ENCODE assay signal across 7 mouse cellular contexts in the genomic region with DNA sequence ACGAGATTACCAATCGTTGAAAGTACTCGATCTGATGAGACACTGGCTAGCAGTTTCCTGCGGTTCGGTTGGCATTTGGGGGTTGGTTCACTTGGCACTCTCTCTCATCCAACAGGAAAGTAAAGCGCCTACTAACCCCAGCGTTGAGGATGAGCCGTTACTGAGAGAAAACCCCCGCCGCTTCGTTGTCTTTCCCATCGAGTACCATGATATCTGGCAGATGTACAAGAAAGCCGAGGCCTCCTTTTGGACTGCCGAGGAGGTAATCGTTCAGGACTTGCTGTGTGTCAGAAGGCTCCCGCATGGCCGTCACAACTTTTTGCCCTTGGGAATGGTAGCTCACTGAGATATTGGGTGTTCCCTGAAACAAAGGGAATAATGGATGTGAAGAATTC. TPM values are rescaled to one million over a fixed set of nuclear protein-coding genes. Genes with fewer than 3 reads are reported as not detected.
DNase-seq lines count a peak whose midpoint lies in the region; ATAC-seq lines count a peak whose summit lies in the region.

No protein-coding gene starts in this region.

- H3K27me3 ChIP-seq in megakaryocyte, embryonic 14.5 days (replicated peaks): no peaks in the 10 kb centered on the region
- no peaks in the 10 kb centered on the region for H3K27me3 ChIP-seq in forebrain, embryonic 11.5 days (ENCODE audit: control insufficient read depth, insufficient read depth, low read length)
- H3K27me3 ChIP-seq in limb, embryonic 12.5 days: no peaks in the 10 kb centered on the region
- H3K27me3 ChIP-seq in stomach, embryonic 15.5 days (replicated peaks): no peaks in the 10 kb centered on the region

- peak overlapping the region; percentile 86; the same call in 1 of the 2 replicates for H3K27ac ChIP-seq in forebrain, embryonic 11.5 days (ENCODE audit: low read depth, low read length)
- H3K27ac ChIP-seq in limb, embryonic 12.5 days: peak overlapping the region; percentile 92
- peak overlapping the region; percentile 79 for H3K27ac ChIP-seq in stomach, embryonic 15.5 days

- H3K9ac ChIP-seq in forebrain, embryonic 11.5 days (ENCODE audit: low read length): peak overlapping the region; percentile 98
- peak overlapping the region; percentile 89 for H3K9ac ChIP-seq in limb, embryonic 12.5 days (replicated peaks)
- peak overlapping the region; percentile 75; the same call in 1 of the 2 replicates for H3K9ac ChIP-seq in stomach, embryonic 15.5 days

- peaks cover 30% of the 10 kb centered on the region for H3K36me3 ChIP-seq in megakaryocyte, embryonic 14.5 days (replicated peaks; ENCODE audit: low read length)
- H3K36me3 ChIP-seq in forebrain, embryonic 11.5 days (ENCODE audit: control insufficient read depth, insufficient read depth, low read length): peaks cover 10% of the 10 kb centered on the region; the same call in 1 of the 2 replicates
- H3K36me3 ChIP-seq in limb, embryonic 12.5 days: peaks cover 34% of the 10 kb centered on the region
- H3K36me3 ChIP-seq in stomach, embryonic 15.5 days: peaks cover 5% of the 10 kb centered on the region; the same call in 1 of the 2 replicates

- peak overlapping the region; percentile 99 for H3K4me3 ChIP-seq in megakaryocyte, embryonic 14.5 days (replicated peaks)
- H3K4me3 ChIP-seq in forebrain, embryonic 11.5 days (ENCODE audit: low read depth, low read length): peak overlapping the region; percentile 91
- peak overlapping the region; percentile 91 for H3K4me3 ChIP-seq in limb, embryonic 12.5 days (replicated peaks)
- H3K4me3 ChIP-seq in stomach, embryonic 15.5 days (replicated peaks): peak overlapping the region; percentile 86

- peak; percentile 67 for DNase-seq in forebrain, embryonic 11.5 days (ENCODE audit: low spot score)
- DNase-seq in layer of hippocampus, postnatal 10 days (ENCODE audit: low spot score in 2 of 2): no peak
- no peak for DNase-seq in T-cell, adult 2 months (ENCODE audit: low spot score)

- under 1% methylated on average over 17 of the region's 17 CpGs for WGBS in forebrain, embryonic 11.5 days
- 1% methylated on average over 17 of the region's 17 CpGs for WGBS in limb, embryonic 12.5 days
- under 1% methylated on average over 17 of the region's 17 CpGs for WGBS in stomach, embryonic 15.5 days

- no peaks in the 10 kb centered on the region for H3K9me3 ChIP-seq in megakaryocyte, embryonic 14.5 days
- H3K9me3 ChIP-seq in forebrain, embryonic 11.5 days (ENCODE audit: control insufficient read depth, low read length): no peaks in the 10 kb centered on the region
- no peaks in the 10 kb centered on the region for H3K9me3 ChIP-seq in limb, embryonic 12.5 days
- H3K9me3 ChIP-seq in stomach, embryonic 15.5 days: no peaks in the 10 kb centered on the region

- peaks cover 73% of the 10 kb centered on the region for H3K4me1 ChIP-seq in megakaryocyte, embryonic 14.5 days
- peaks cover 15% of the 10 kb centered on the region for H3K4me1 ChIP-seq in forebrain, embryonic 11.5 days (replicated peaks; ENCODE audit: control insufficient read depth, insufficient read depth, low read length)
- peaks cover 51% of the 10 kb centered on the region for H3K4me1 ChIP-seq in limb, embryonic 12.5 days (replicated peaks)
- H3K4me1 ChIP-seq in stomach, embryonic 15.5 days: peaks cover 26% of the 10 kb centered on the region

- H3K4me2 ChIP-seq in forebrain, embryonic 11.5 days (ENCODE audit: low read depth, low read length, severe bottlenecking): peak overlapping the region; percentile 45
- peak overlapping the region; percentile 68 for H3K4me2 ChIP-seq in limb, embryonic 12.5 days
- H3K4me2 ChIP-seq in stomach, embryonic 15.5 days: peak overlapping the region; percentile 86

- no peak for ATAC-seq in megakaryocyte, adult 5-6 weeks (ENCODE audit: poor library complexity, severe bottlenecking)
- no peak for ATAC-seq in forebrain, embryonic 11.5 days (replicated peaks; ENCODE audit: low FRiP score)
- ATAC-seq in limb, embryonic 12.5 days (ENCODE audit: insufficient number of reproducible peaks, insufficient read depth, low FRiP score, low TSS enrichment, low read depth): no peak
- ATAC-seq in stomach, embryonic 15.5 days (ENCODE audit: insufficient read depth, low FRiP score, low read depth): no peak

RNA-seq across cellular contexts. Expression of gene Rrm2, which starts 0.8 kb away (rescaled TPM):
- 40.1 and 47.8 TPM in 2 replicates for polyA plus RNA-seq in megakaryocyte, embryonic 14.5 days (2012; ENCODE audit: insufficient read depth, low replicate concordance)
- total RNA-seq in megakaryocyte, adult 5-6 weeks (2015): 157 TPM in 2 replicates
- total RNA-seq in megakaryocyte, adult 5-6 weeks (2017): 134 and 135 TPM in 2 replicates
- polyA plus RNA-seq in forebrain, embryonic 11.5 days (2014; fragmentation: Nextera tagmentation; extraction: Ambion mirVana): 635 and 669 TPM in 2 replicates
- polyA plus RNA-seq in limb, embryonic 12.5 days (2016; fragmentation: Nextera tagmentation; extraction: Ambion mirVana): 367 and 394 TPM in 2 replicates
- polyA plus RNA-seq in stomach, embryonic 15.5 days (2015; fragmentation: Nextera tagmentation; extraction: Ambion mirVana): 172 and 175 TPM in 2 replicates
- 10 to 100 TPM; 12.4 to 15.1 TPM for total RNA-seq in layer of hippocampus, postnatal 10 days (2021)

RNA-seq across cellular contexts. Expression of gene Cys1, which starts 27.2 kb away (rescaled TPM):
- polyA plus RNA-seq in megakaryocyte, embryonic 14.5 days (2012; ENCODE audit: insufficient read depth, low replicate concordance): not detected in 2 replicates
- not detected in 2 replicates for total RNA-seq in megakaryocyte, adult 5-6 weeks (2015)
- not detected in 2 replicates for total RNA-seq in megakaryocyte, adult 5-6 weeks (2017)
- 0.76 and 0.85 TPM in 2 replicates for polyA plus RNA-seq in forebrain, embryonic 11.5 days (2014; fragmentation: Nextera tagmentation; extraction: Ambion mirVana)
- 1.3 and 2.6 TPM in 2 replicates for polyA plus RNA-seq in limb, embryonic 12.5 days (2016; fragmentation: Nextera tagmentation; extraction: Ambion mirVana)
- polyA plus RNA-seq in stomach, embryonic 15.5 days (2015; fragmentation: Nextera tagmentation; extraction: Ambion mirVana): 2.4 and 3.0 TPM in 2 replicates
- total RNA-seq in layer of hippocampus, postnatal 10 days (2021): 10 to 100 TPM; 10.3 to 12.5 TPM

RNA-seq across cellular contexts. Expression of gene Klf11, which starts 57.7 kb away (rescaled TPM):
- polyA plus RNA-seq in megakaryocyte, embryonic 14.5 days (2012; ENCODE audit: insufficient read depth, low replicate concordance): 0.80 and 3.6 TPM in 2 replicates
- total RNA-seq in megakaryocyte, adult 5-6 weeks (2015): 7.7 and 9.6 TPM in 2 replicates
- 7.9 and 9.2 TPM in 2 replicates for total RNA-seq in megakaryocyte, adult 5-6 weeks (2017)
- polyA plus RNA-seq in forebrain, embryonic 11.5 days (2014; fragmentation: Nextera tagmentation; extraction: Ambion mirVana): 13.1 and 13.5 TPM in 2 replicates
- 12.0 and 12.8 TPM in 2 replicates for polyA plus RNA-seq in limb, embryonic 12.5 days (2016; fragmentation: Nextera tagmentation; extraction: Ambion mirVana)
- polyA plus RNA-seq in stomach, embryonic 15.5 days (2015; fragmentation: Nextera tagmentation; extraction: Ambion mirVana): 11.2 and 12.0 TPM in 2 replicates
- total RNA-seq in layer of hippocampus, postnatal 10 days (2021): 1 to 10 TPM; 7.4 to 8.3 TPM
